Mouse (Mus musculus): ENCODE measurements around the gene Mthfd1l. TPM values are rescaled to one million over a fixed set of nuclear protein-coding genes. Genes with fewer than 3 reads are reported as not detected.
A peak's percentile ranks its signal among the peaks of the same experiment; 100 is the strongest.

The Mthfd1l gene
- 12.5 and 12.6 TPM in 2 replicates for polyA plus RNA-seq (2012; rRNA removed)

GRCm38 (mm10) chr10:3972981-3973588 lies at the start of gene Mthfd1l:
Gene Mthfd1l, plus strand, starts transcription at chr10:3973118.
- Histone ChIP-seq H3K4me3 (replicated peaks; ENCODE audit: insufficient read depth, low read depth, low read length) (peak within 1 kb of the TSS; percentile 85), H3K27me3 (ENCODE audit: control insufficient read depth, insufficient read depth, low read length) (no peaks in the 10 kb centered on the region), H3K4me1 (ENCODE audit: control insufficient read depth, insufficient read depth, low read length) (peaks cover 16% of the 10 kb centered on the region), H3K27ac (ENCODE audit: insufficient read depth, low read length) (peak within 1 kb of the TSS; percentile 87)
- WGBS: under 1% methylated on average over 40 of the region's 40 CpGs
- peak; percentile 52; the same call in 1 of the 2 replicates for TF ChIP-seq POLR2A (IDR thresholded peaks at IDR 0.05; ENCODE audit: borderline replicate concordance, insufficient read depth, low read length)
- TF ChIP-seq CTCF (IDR thresholded peaks at IDR 0.05; ENCODE audit: borderline replicate concordance, insufficient read depth, low read depth, low read length): peak; percentile 65
- DNase-seq: peak; percentile 91 to 92

- no peak for DNase-seq
- TF ChIP-seq CTCF (IDR thresholded peaks at IDR 0.05; ENCODE audit: borderline replicate concordance, insufficient read depth, low read depth, low read length) (no peak), POLR2A (IDR thresholded peaks at IDR 0.05; ENCODE audit: borderline replicate concordance, insufficient read depth, low read length) (no peak)
- no peak overlapping the region for H3K27ac ChIP-seq (ENCODE audit: insufficient read depth, low read length)
- H3K27me3 ChIP-seq (ENCODE audit: control insufficient read depth, insufficient read depth, low read length): no peaks in the 10 kb centered on the region
- 87% methylated on average over 4 of the region's 4 CpGs for WGBS
- H3K4me1 ChIP-seq (ENCODE audit: control insufficient read depth, insufficient read depth, low read length): no peaks in the 10 kb centered on the region
- no peak overlapping the region for H3K4me3 ChIP-seq (replicated peaks; ENCODE audit: insufficient read depth, low read depth, low read length)
Observed at GRCm38 (mm10) chr10:3928008-3928545, 44.8 kb upstream of the Mthfd1l start.

GRCm38 (mm10) chr10:3931831-3932230 lies 41.1 kb upstream of the Mthfd1l start:
- H3K4me1 ChIP-seq (ENCODE audit: control insufficient read depth, insufficient read depth, low read length): no peaks in the 10 kb centered on the region

GRCm38 (mm10) chr10:3933311-3933940 lies 39.5 kb upstream of the Mthfd1l start:
- Histone ChIP-seq H3K4me1 (ENCODE audit: control insufficient read depth, insufficient read depth, low read length) (no peaks in the 10 kb centered on the region), H3K27me3 (ENCODE audit: control insufficient read depth, insufficient read depth, low read length) (no peaks in the 10 kb centered on the region), H3K4me3 (replicated peaks; ENCODE audit: insufficient read depth, low read depth, low read length) (no peak overlapping the region), H3K27ac (ENCODE audit: insufficient read depth, low read length) (no peak overlapping the region)
- WGBS: 88% methylated on average over 12 of the region's 12 CpGs
- no peak for DNase-seq
- no peak for TF ChIP-seq POLR2A (IDR thresholded peaks at IDR 0.05; ENCODE audit: borderline replicate concordance, insufficient read depth, low read length)
- TF ChIP-seq CTCF (IDR thresholded peaks at IDR 0.05; ENCODE audit: borderline replicate concordance, insufficient read depth, low read depth, low read length): no peak

More at GRCm38 (mm10) chr10:3931831-3932230, 41.1 kb upstream of the Mthfd1l start:
- no peak overlapping the region for H3K27ac ChIP-seq (ENCODE audit: insufficient read depth, low read length)
- H3K4me3 ChIP-seq (replicated peaks; ENCODE audit: insufficient read depth, low read depth, low read length): no peak overlapping the region
- TF ChIP-seq POLR2A (IDR thresholded peaks at IDR 0.05; ENCODE audit: borderline replicate concordance, insufficient read depth, low read length): no peak
- no peak for TF ChIP-seq CTCF (IDR thresholded peaks at IDR 0.05; ENCODE audit: borderline replicate concordance, insufficient read depth, low read depth, low read length)
- no peaks in the 10 kb centered on the region for H3K27me3 ChIP-seq (ENCODE audit: control insufficient read depth, insufficient read depth, low read length)
- DNase-seq: peak in 1 of 2 experiments; percentile 22

- Histone ChIP-seq H3K27ac (ENCODE audit: insufficient read depth, low read length) (no peak overlapping the region), H3K4me3 (replicated peaks; ENCODE audit: insufficient read depth, low read depth, low read length) (no peak overlapping the region), H3K27me3 (ENCODE audit: control insufficient read depth, insufficient read depth, low read length) (no peaks in the 10 kb centered on the region), H3K4me1 (ENCODE audit: control insufficient read depth, insufficient read depth, low read length) (no peaks in the 10 kb centered on the region)
- TF ChIP-seq POLR2A (IDR thresholded peaks at IDR 0.05; ENCODE audit: borderline replicate concordance, insufficient read depth, low read length): no peak
- no peak for TF ChIP-seq CTCF (IDR thresholded peaks at IDR 0.05; ENCODE audit: borderline replicate concordance, insufficient read depth, low read depth, low read length)
- no peak for DNase-seq
Observed at GRCm38 (mm10) chr10:3936864-3937263, 36.1 kb upstream of the Mthfd1l start.

GRCm38 (mm10) chr10:3939895-3940595 lies 32.9 kb upstream of the Mthfd1l start:
- no peak for DNase-seq
- Histone ChIP-seq H3K4me3 (replicated peaks; ENCODE audit: insufficient read depth, low read depth, low read length) (no peak overlapping the region), H3K27ac (ENCODE audit: insufficient read depth, low read length) (no peak overlapping the region), H3K4me1 (ENCODE audit: control insufficient read depth, insufficient read depth, low read length) (no peaks in the 10 kb centered on the region), H3K27me3 (ENCODE audit: control insufficient read depth, insufficient read depth, low read length) (no peaks in the 10 kb centered on the region)
- TF ChIP-seq POLR2A (IDR thresholded peaks at IDR 0.05; ENCODE audit: borderline replicate concordance, insufficient read depth, low read length) (no peak), CTCF (IDR thresholded peaks at IDR 0.05; ENCODE audit: borderline replicate concordance, insufficient read depth, low read depth, low read length) (no peak)
- 92% methylated on average over 11 of the region's 11 CpGs for WGBS

- H3K4me1 ChIP-seq (ENCODE audit: control insufficient read depth, insufficient read depth, low read length): no peaks in the 10 kb centered on the region
- no peak overlapping the region for H3K4me3 ChIP-seq (replicated peaks; ENCODE audit: insufficient read depth, low read depth, low read length)
- no peak overlapping the region for H3K27ac ChIP-seq (ENCODE audit: insufficient read depth, low read length)
- DNase-seq: no peak
- 89% methylated on average over 6 of the region's 6 CpGs for WGBS
- H3K27me3 ChIP-seq (ENCODE audit: control insufficient read depth, insufficient read depth, low read length): no peaks in the 10 kb centered on the region
- TF ChIP-seq POLR2A (IDR thresholded peaks at IDR 0.05; ENCODE audit: borderline replicate concordance, insufficient read depth, low read length) (no peak), CTCF (IDR thresholded peaks at IDR 0.05; ENCODE audit: borderline replicate concordance, insufficient read depth, low read depth, low read length) (no peak)
Observed at GRCm38 (mm10) chr10:3940596-3940975, 32.3 kb upstream of the Mthfd1l start.
